Mouse (Mus musculus) small intestine, adult 2 months (tissue): ENCODE measurements around the gene Lrrc49. TPM values are rescaled to one million over a fixed set of nuclear protein-coding genes. Genes with fewer than 3 reads are reported as not detected.

ENCODE experiments used
- H3K27ac ChIP-seq: fragments of 200-500 bp; 2 replicates; pipeline ENCODE4 v1.5.1; 2012; ENCODE audit warnings: low read depth, low read length, control low read depth, inconsistent platforms; ENCODE audit not compliant: insufficient read depth
- H3K27me3 ChIP-seq: fragments of 200-500 bp; 2 replicates; pipeline ENCODE4 v1.6.1; 2012; ENCODE audit warnings: mild to moderate bottlenecking, moderate library complexity, low read length, inconsistent platforms; ENCODE audit not compliant: control insufficient read depth, insufficient read depth
- H3K36me3 ChIP-seq: fragments of 200-500 bp; 2 replicates; pipeline ENCODE4 v1.6.1; 2012; ENCODE audit warnings: mild to moderate bottlenecking, low read length, control low read depth, inconsistent platforms; ENCODE audit not compliant: control insufficient read depth, insufficient read depth
- H3K4me1 ChIP-seq: fragments of 200-500 bp; 2 replicates; pipeline ENCODE4 v1.6.1; 2012; ENCODE audit warnings: low read length, inconsistent platforms, mixed read lengths; ENCODE audit not compliant: control insufficient read depth, insufficient read depth, insufficient read length
- H3K4me3 ChIP-seq: fragments of 200-500 bp; 2 replicates; pipeline ENCODE4 v1.5.1; 2012; ENCODE audit warnings: low read depth, mild to moderate bottlenecking, control low read depth, inconsistent platforms, low read length, moderate library complexity
- CTCF ChIP-seq: fragments of 200-500 bp; IDR thresholded peaks from 2 replicates; pipeline ENCODE4 v1.5.1; 2012; ENCODE audit warnings: low read depth, mild to moderate bottlenecking, control low read depth, inconsistent platforms, low read length, moderate library complexity, mixed read lengths; ENCODE audit not compliant: insufficient replicate concordance, insufficient read length; ENCODE audit errors: extremely low read depth
- POLR2A ChIP-seq: fragments of 200-500 bp; IDR thresholded peaks from 2 replicates; pipeline ENCODE4 v1.6.1; 2012; ENCODE audit warnings: low read depth, mild to moderate bottlenecking, control low read depth, inconsistent platforms, low read length, moderate library complexity
- WGBS: fragments of 180-500 bp; shearing (Covaris S2); methylation state at CpG from one replicate; pipeline ENCODE4 v1.1.7; 2018; 5-methylcytosine and 5-hydroxymethylcytosine counted together
- polyA plus RNA-seq: library from polyadenylated mRNA; depleted of rRNA; stranded (reverse); fragments of >200 nt; gene quantifications from 2 replicates; pipeline ENCODE4 v1.2.3, GENCODE M21; 2012

Lrrc49 gene
- polyA plus RNA-seq, 1 experiment = 1.2 TPM

- Histone ChIP-seq H3K4me1 (no peaks in the 10 kb centered on the region), H3K27ac (no peak overlapping the region), H3K27me3 (no peaks in the 10 kb centered on the region), H3K36me3 (no peaks in the 10 kb centered on the region), H3K4me3 (no peak overlapping the region)
- no peak for TF ChIP-seq CTCF
- no peak for TF ChIP-seq POLR2A
- 61% methylated on average over 18 of the region's 18 CpGs for WGBS
Observed at GRCm38 (mm10) chr9:60699581-60700231, 11.7 kb upstream of the Lrrc49 start.

DNA sequence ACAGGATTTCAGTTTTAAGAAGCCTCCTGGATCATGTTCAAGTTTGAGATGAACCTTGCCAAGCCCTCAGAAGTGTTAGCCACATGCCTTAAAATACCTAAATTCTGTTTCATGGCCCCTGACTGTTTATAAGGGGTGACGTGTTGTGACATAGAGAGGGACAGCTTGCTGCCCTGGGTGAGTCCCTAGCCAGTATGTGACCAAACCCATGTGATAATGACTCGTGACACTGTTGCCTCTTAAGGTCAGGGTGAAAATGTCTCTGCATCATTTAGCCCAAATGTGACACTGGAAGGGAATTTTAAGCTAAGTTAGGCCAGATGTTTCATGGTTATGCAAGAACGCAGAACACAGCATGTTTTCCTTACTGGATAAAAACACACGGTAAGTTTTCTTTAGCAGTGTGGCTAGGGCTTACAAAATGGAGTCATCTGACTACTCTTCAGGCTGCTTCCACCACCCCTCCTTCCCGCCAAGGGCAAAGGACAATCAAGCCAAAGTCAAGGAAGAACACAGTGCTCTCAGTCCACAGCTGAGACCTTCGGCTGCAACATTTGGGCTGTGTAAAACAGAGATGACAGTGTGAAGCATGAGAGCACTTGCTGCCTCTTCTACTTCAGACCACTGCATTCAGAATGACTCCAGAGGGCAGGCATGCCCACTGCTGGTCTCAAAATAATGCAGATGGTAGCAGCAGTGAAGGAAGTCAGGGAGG, 8.5 kb upstream of the Lrrc49 start:
- TF ChIP-seq CTCF = no peak
- TF ChIP-seq POLR2A = no peak
- 56% methylated on average over 6 of the region's 6 CpGs for WGBS
- no peaks in the 10 kb centered on the region for H3K27me3 ChIP-seq

GRCm38 (mm10) chr9:60693986-60694385, 6.0 kb upstream of the Lrrc49 start:
- TF ChIP-seq CTCF = no peak
- no peak for TF ChIP-seq POLR2A
- Histone ChIP-seq H3K4me3 (no peak overlapping the region), H3K4me1 (no peaks in the 10 kb centered on the region), H3K36me3 (no peaks in the 10 kb centered on the region), H3K27me3 (no peaks in the 10 kb centered on the region), H3K27ac (no peak overlapping the region)
- WGBS = 69% methylated on average over 2 of the region's 2 CpGs

More for the DNA sequence above, 8.5 kb upstream of the Lrrc49 start:
- Histone ChIP-seq H3K36me3 (no peaks in the 10 kb centered on the region), H3K4me3 (no peak overlapping the region), H3K4me1 (no peaks in the 10 kb centered on the region), H3K27ac (no peak overlapping the region)

DNA sequence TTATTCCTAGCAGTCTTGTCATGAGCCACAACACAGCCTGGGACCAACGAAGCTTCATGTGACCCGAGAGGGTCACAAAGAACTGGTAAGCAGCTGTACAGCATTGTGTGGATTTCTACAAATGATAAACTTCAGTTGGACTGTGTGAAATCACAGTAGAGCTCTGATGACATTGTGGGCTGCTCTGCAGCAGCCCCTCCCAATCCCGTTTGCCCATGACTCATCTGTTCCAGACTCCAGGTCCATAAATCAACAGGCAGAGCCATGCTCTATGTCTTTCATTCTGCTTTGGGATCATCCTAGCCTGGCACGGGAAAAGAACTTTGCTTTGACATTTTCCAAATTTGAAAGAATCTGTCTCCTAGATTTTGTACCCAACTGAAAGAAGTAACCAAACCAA, 4.7 kb upstream of the Lrrc49 start:
- no peak overlapping the region for H3K4me3 ChIP-seq
- 40% methylated on average over 4 of the region's 4 CpGs for WGBS
- TF ChIP-seq POLR2A (no peak), CTCF (no peak)
- H3K36me3 ChIP-seq = no peaks in the 10 kb centered on the region
- no peaks in the 10 kb centered on the region for H3K4me1 ChIP-seq
- no peaks in the 10 kb centered on the region for H3K27me3 ChIP-seq
- no peak overlapping the region for H3K27ac ChIP-seq

GRCm38 (mm10) chr9:60687415-60687814, 543 bp downstream of the Lrrc49 start:
- TF ChIP-seq POLR2A (no peak), CTCF (0 out of 2 replicates have a peak, but pooled peaks have one; percentile 29)
- Histone ChIP-seq H3K36me3 (no peaks in the 10 kb centered on the region), H3K27ac (peak overlapping the region; percentile 69), H3K4me3 (peak overlapping the region; percentile 70), H3K4me1 (no peaks in the 10 kb centered on the region), H3K27me3 (no peaks in the 10 kb centered on the region)
- WGBS = under 1% methylated on average over 7 of the region's 7 CpGs

GRCm38 (mm10) chr9:60682753-60683152, 5.2 kb downstream of the Lrrc49 start:
- Histone ChIP-seq H3K4me1 (no peaks in the 10 kb centered on the region), H3K27ac (no peak overlapping the region), H3K4me3 (no peak overlapping the region), H3K27me3 (no peaks in the 10 kb centered on the region), H3K36me3 (peaks cover 6% of the 10 kb centered on the region; the same call in 1 of the 2 replicates)
- 86% methylated on average over 4 of the region's 4 CpGs for WGBS
- TF ChIP-seq CTCF (no peak), POLR2A (no peak)

DNA sequence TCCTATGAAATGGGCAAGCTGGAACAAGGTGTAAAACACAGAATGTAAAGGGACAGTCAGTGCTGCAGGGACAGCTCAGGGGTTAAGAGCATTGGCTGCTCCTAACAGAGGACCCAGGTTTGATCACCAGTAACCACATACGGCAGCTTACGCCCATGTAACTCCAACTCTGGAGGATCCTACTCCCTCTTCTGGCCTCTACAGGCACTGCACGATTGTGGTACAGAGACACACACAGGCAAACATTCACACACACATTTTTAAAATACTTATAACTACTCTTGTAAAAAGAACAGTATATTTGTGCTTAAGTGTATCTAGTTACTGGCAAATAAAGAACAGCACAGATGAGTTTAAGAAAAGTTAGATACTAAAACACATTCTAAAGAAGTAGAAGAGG, 7.0 kb downstream of the Lrrc49 start:
- Histone ChIP-seq H3K36me3 (peaks cover 6% of the 10 kb centered on the region; the same call in 1 of the 2 replicates), H3K27ac (no peak overlapping the region), H3K27me3 (no peaks in the 10 kb centered on the region), H3K4me1 (no peaks in the 10 kb centered on the region), H3K4me3 (no peak overlapping the region)
- WGBS = 86% methylated on average over 3 of the region's 3 CpGs
- no peak for TF ChIP-seq POLR2A
- TF ChIP-seq CTCF = no peak
